Mouse (Mus musculus) heart, adult 8-10 months (tissue): ENCODE measurements around the gene Hexa. TPM values are rescaled to one million over a fixed set of nuclear protein-coding genes. Genes with fewer than 3 reads are reported as not detected.

Experiments
- DNase-seq: peaks from one replicate; pipeline ENCODE4 v3.0.0; 2022; ENCODE audit warnings: low spot score
- total RNA-seq, 4 experiments: library from RNA; stranded (reverse); gene quantifications; 2 replicates each; pipeline ENCODE4 v1.2.4; 2022

Hexa gene
- total RNA-seq, 4 experiments from 2014 or later: 45.0 to 50.7 (median 49.5) TPM

DNA sequence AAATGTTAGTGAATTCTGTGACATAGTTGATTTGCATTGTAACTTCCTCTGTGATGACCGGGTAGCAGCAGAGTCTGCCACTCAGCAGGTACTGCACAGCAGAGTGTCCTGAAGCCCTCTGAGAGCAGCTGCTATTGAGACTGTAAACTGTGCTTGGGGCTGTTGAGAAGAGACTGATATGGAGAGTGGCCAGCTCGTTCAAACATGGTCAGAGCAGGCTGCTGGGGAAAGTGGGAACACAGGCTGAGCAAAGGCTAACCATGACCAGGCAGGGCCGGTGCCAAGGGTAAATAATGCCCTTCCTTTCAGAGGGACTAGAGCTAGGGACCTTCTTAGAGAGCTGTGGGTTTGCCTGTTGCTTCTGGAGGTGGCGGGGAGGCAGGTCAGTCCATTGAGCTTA, 14.4 kb downstream of the Hexa start:
- DNase-seq: no peak

DNA sequence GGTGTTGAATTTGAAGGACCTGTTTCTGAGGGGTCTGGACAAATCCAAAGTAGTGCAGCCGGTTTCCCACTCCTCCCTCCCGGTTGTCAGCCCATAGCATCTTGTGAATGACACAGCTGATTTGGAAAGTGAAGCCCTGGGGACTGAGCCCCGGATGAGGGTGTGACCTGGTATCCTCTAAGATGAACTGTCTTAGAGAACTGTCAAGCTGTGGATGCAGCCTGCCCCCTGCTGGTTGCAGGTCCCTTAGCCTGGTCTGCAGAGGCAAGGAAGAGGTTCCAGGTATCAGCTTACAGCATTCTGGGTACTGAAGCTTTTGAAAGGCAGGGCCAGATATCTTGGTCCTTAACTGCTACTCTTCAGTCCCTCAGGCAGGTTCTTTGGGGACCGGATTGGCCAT, 26.3 kb downstream of the Hexa start:
- peak; percentile 68 for DNase-seq

DNA sequence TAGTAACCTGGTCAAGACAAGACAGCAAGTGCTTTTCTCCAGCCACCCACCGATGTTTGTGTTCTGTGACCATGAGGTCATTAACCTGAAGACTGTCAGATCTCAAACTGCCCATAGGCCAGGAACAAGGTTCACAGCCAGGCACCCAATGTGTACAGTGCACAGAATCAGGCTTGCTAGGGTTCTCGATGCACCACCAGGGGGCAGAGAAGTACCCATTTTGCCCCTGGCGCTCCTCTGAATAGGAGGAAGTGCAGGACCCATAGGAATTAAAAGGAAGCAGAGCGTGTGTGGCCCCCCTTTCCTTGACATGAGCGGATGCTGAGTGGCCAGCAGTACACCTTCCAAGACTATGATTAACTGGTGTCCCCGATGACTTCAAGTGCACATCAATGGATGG, 27.8 kb downstream of the Hexa start:
- peak; percentile 61 for DNase-seq

DNA sequence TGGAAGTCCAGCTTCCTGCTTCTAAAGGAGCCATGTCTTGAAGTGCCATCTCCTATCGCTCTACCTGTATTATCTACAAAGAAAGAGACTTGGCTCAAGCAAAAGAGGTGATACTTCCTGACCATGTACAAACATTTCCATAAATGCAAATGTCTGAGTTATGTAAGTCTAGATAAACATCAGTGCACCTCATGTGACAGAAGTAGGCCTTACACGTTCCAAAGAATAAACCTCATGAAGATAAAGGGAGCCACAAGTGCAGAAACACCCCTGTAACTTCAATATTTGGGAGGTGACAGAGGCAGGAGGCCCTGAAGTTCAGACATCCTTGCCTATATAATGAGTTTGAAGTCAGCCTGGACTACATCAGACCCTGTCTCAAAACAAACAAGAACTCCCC, 32.5 kb downstream of the Hexa start:
- DNase-seq: no peak

DNA sequence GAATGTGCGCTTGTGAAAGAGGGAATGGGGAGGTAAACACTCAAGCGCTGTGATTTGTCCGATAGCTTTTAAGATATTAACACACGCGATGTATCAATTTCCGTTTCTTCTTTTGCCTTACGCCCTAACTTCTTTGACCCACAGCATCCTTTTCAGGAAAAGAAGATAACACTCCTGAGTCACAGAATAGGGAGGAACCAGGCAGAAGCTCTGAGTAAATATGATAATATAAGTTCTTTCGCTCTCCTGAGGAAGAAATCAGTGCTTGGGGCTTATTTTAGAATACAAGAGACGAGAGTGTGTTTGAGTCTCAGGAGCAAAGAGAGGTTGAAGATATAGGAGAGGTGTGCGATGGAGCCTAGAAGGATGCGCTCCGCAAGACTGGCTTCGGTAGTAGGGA, 38.1 kb downstream of the Hexa start:
- DNase-seq: no peak

DNA sequence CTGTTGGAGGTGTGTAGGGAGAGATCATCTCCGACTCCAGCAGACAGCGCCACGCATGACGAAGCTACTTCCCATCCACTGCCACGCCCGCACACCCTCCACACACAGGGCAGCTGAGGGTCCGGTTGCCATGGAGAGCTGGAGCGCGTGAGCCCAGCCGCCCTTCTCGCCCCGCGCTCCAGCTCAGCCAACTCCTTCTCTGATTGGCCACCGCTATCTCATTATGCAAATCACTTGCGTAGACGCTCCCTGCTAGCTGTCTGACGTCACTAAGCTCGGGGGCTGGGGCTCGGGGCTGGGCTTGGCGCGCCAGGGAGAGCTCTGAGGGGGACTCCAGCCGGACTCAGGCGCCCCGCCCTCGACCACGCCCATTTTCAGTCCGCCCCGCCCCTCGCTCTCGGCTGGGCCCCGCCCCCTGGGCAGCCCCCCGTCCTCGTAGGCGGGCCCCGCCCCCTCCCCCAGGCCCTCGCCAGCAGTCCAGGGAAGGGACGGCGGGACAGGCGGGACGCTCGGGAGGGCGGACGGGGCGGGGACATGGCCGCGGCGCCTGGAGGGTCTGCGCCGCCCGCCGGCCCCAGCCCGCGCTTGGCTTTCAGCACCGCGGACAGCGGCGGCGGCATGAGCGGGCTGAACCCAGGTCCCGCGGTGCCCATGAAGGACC, 38.6 kb downstream of the Hexa start, which contains the start of gene Celf6:
Celf6 (plus strand) TSS at position 74 of the 661 bp plus-strand sequence.
- peak; percentile 34 for DNase-seq

DNA sequence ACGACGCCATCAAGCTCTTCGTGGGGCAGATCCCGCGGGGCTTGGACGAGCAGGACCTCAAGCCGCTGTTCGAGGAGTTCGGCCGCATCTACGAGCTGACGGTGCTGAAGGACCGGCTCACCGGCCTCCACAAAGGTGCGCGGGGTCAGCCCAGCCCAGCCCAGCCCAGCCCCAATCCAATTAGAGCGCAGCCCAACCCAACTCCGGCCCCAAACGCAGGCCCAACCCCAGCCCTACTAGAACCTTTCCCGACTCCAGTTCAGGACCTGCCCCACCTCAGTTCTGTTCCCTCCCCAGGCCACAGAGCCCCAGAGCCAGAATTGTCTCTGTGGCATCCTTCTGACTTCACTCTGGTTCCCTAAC, 39.1 kb downstream of the Hexa start:
- no peak for DNase-seq

DNA sequence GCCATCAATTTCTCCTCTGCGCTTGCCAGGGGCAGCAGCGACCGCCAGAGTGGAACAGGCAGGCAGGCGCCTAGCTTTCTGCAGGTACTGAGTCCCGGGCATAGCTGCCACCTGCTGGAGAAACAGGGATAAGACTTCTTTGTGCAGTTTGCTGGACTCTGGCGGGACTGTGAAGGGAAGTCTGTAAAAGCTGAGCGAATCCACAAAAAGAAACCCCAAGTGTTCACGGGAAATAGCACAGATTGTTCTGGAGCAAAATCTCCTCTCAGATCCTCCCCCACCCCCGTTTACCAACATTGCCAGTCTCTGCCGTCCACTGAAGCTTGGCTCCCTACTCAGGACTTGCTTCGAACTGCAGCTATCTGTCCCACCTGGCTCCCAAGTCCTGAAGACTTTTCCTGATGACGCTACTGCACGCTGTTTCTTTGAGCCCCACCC, 45.5 kb downstream of the Hexa start:
- DNase-seq: peak; percentile 78

DNA sequence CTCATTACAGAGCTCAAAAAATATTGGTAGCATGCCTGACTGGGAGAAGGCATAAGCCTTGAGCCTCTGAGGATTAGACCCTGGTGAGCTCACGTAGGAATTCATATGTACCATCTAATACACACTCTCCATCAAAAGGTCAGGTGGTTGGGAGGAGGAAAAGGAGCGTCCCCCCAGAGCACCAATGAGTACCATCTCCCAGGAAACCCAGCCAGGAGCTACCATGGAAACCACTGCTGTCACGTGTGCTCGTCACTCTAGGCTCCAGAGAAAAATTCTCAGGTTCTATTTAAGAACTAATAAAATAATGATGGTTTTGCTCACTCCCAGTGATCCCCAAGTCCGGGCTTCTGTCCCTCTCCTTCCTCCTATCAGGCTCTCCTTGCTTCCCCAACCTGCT, 48.9 kb downstream of the Hexa start:
- DNase-seq: no peak

DNA sequence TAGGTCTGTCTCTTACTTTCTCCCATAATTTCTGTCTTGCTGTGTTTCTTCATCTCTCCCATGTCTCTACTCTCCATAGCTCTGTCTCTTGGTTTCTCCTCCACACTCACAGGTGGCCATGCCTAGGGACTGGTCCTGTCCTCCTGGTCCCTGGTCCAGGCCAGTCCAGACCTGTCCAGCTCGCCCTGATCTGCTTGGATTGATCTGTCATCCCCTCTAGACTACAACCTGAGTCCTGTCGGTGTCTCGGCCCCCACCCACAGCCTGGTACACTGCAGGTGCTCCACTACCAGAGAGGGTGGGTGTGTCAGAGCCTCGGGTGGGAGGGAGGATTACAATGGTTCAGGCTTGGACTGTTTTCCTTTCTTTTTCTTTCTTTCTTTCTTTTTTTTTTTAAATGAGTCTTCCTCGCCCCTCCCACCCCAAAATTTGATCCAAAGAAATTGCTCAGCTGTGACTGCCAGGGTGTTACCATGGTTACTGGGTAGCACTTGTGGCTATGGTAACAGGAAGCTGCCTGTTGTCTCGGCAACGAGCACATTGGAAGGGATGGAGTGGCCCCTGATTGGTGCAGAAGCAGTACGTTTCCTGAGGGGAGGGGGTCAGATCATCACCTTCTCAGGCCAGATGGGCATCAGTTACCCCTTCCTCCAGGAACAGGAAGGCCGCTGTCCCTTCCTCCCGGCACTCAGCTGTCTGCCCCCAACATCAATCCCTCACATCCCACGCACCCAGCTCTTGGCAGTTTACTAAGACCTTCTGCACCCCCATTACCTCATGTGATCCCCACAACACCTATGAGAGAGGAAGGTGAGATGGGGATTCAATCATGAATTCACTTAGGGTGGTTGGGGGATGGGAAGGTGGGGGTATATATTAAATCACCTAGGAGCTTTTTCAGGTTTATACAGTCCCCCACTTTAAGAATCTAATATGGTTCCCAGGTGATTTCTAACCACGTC, 49.7 kb downstream of the Hexa start:
- no peak for DNase-seq

DNA sequence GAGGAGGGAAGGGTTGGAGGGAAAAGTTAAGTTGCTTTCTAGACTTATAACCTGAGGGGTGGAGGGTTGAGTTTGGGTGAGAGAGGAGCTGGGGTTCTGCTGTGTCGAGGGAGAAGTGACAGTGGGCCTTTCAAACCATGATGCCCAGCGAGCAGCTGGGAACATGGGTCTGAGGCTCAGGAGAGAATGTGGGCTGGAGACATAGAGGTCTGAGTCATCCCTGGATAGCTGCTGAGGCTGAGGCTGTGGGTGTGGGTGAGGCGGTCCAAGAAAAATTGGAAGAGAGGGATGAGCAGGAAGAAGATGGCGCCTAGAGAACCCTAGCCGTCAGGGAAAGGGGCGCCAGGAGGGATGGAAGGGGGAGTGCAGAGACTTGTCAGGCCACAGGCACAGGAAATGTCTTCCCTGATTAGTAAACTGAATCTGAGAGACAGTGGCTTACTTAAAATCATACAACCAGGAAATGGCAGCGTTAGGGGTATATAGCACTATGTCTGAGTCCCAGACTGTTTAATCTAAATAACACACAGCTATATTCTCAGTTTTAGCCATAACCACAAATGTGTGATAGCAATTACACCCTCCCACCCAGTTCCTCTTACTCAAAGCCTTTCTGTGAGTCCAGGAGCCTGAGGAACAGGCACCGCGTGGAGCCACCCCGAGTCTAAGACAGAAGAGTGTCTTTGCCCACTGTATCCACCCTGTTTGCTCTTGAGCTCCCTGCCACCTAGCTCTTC, 50.5 kb downstream of the Hexa start:
- no peak for DNase-seq

DNA sequence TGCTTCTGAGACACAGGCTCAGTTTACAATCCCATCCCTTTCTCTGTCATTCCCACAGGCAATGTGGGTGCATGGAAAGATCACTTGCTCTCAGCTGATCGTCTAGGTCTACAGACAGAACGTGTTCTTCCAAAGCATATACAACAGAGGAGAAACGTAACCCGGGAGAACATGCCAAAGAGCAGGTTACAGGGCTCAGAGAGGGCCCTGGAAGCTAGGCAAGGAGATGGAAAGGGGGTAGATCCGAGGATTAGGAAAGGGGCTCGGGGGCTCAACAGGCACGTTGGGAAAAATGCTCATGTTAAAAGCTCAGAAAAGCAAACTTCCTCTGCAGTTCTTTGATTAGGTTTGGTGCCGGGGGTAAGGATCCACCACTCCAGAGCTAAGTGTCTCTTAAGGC, 62.3 kb downstream of the Hexa start:
- no peak for DNase-seq

DNA sequence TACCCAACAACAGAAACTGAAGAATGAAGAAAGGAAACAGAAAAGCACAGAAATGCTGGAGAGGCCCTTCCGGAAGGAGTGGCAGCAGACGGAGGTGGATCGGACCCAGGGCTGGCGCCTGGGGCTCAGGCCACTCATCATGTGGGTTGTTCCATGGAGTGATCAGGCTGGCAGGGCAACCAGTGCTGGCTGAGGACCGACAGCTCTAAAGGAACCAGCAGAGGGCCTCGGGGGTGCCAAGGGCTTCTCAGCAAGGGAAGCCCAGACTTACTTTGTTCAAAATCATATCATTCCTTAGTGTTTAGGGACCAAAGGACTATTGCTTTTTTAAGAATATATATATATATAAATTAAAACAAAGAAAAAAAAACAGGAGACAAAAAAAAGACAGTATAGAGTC, 66.6 kb downstream of the Hexa start:
- no peak for DNase-seq

DNA sequence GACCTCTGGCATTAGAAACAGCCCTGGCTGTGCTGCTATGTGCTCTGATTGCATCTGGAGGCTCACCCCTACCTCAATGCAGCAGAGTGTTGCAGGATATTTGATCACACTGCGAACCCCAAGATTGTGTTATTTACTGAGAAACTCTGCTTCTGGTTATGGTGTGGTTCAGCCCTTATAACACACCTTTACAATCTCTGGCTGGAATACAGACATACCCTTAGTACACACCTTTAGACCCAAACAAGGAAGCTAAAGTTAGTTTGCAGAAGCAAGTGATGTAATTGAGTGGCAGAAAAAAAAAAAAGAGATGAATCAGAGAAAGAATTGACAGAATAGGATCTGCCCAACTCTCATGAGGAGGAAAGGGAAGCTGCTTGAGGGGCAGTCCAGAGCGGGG, 71.6 kb downstream of the Hexa start:
- DNase-seq: no peak

Other genes starting within 250 kb of the Hexa start
- 1 to 10 TPM; 6.8 to 7.8 (median 7.5) TPM for gene Adpgk, start 248.0 kb upstream of the Hexa start, total RNA-seq
- 1 to 10 TPM; 2.8 to 4.5 (median 3.5) TPM for gene Bbs4, start 186.0 kb upstream of the Hexa start, total RNA-seq
- gene Arih1, start 52.9 kb upstream of the Hexa start, total RNA-seq: 10 to 100 TPM; 69.9 to 81.0 (median 78.4) TPM
- gene Tmem202, start 307 bp downstream of the Hexa start, total RNA-seq: under 1 TPM; 0.40 to 0.91 (median 0.79) TPM
- not detected for gene Celf6, start 38.4 kb downstream of the Hexa start, total RNA-seq
- gene Parp6, start 77.7 kb downstream of the Hexa start, total RNA-seq: 10 to 100 TPM; 15.1 to 17.9 (median 15.8) TPM
- 1,000 to 10,000 TPM; 1,114 to 1,272 (median 1,167) TPM for gene Pkm, start 116.8 kb downstream of the Hexa start, total RNA-seq
- not detected for gene Gramd2, start 140.6 kb downstream of the Hexa start, total RNA-seq
- 10 to 100 TPM in 3 of 4 experiments, 1 to 10 TPM in 1; 6.8 to 11.6 (median 10.9) TPM for gene Senp8, start 211.2 kb downstream of the Hexa start, total RNA-seq
- 10 to 100 TPM; 11.2 to 12.4 (median 11.4) TPM for gene Myo9a, start 211.4 kb downstream of the Hexa start, total RNA-seq